Mouse (Mus musculus): ENCODE data around the gene Dmrt3.

The Dmrt3 gene

GRCm38 (mm10) chr19:25622291-25623251 is 12.5 kb downstream of the Dmrt3 start:
- DNase-seq (ENCODE audit: low spot score): peak; percentile 62

GRCm38 (mm10) chr19:25628490-25628889 is 18.4 kb downstream of the Dmrt3 start:
- peak; percentile 53 for DNase-seq (ENCODE audit: low spot score)

- no peak for DNase-seq (ENCODE audit: low spot score)
Measured at GRCm38 (mm10) chr19:25635119-25635518, 25.0 kb downstream of the Dmrt3 start.

- peak; percentile 69 for DNase-seq (ENCODE audit: low spot score)
Measured at GRCm38 (mm10) chr19:25635622-25636244, 25.6 kb downstream of the Dmrt3 start.

GRCm38 (mm10) chr19:25638766-25639361 is 28.8 kb downstream of the Dmrt3 start:
- no peak for DNase-seq (ENCODE audit: low spot score)

GRCm38 (mm10) chr19:25641786-25642185 is 31.7 kb downstream of the Dmrt3 start:
- DNase-seq (ENCODE audit: low spot score): no peak

GRCm38 (mm10) chr19:25647136-25647535 is 37.0 kb downstream of the Dmrt3 start:
- DNase-seq (ENCODE audit: low spot score): no peak

GRCm38 (mm10) chr19:25648701-25649100 is 38.6 kb downstream of the Dmrt3 start:
- DNase-seq (ENCODE audit: low spot score): no peak

- DNase-seq (ENCODE audit: low spot score): no peak
Measured at GRCm38 (mm10) chr19:25650474-25650873, 40.4 kb downstream of the Dmrt3 start.

GRCm38 (mm10) chr19:25652560-25652959 is 42.5 kb downstream of the Dmrt3 start:
- DNase-seq (ENCODE audit: low spot score): no peak

GRCm38 (mm10) chr19:25654034-25654749 is 44.1 kb downstream of the Dmrt3 start:
- no peak for DNase-seq (ENCODE audit: low spot score)

- no peak for DNase-seq (ENCODE audit: low spot score)
Measured at GRCm38 (mm10) chr19:25665486-25666339, 55.6 kb downstream of the Dmrt3 start.

GRCm38 (mm10) chr19:25667836-25668235 is 57.7 kb downstream of the Dmrt3 start:
- no peak for DNase-seq (ENCODE audit: low spot score)

- DNase-seq (ENCODE audit: low spot score): no peak
Measured at GRCm38 (mm10) chr19:25669593-25670248, 59.6 kb downstream of the Dmrt3 start.

- no peak for DNase-seq (ENCODE audit: low spot score)
Measured at GRCm38 (mm10) chr19:25670571-25671285, 60.6 kb downstream of the Dmrt3 start.

GRCm38 (mm10) chr19:25671681-25672080 is 61.6 kb downstream of the Dmrt3 start:
- DNase-seq (ENCODE audit: low spot score): no peak

GRCm38 (mm10) chr19:25672101-25672950 is 62.2 kb downstream of the Dmrt3 start, which contains the start of gene Dmrt2:
Dmrt2 (plus strand) TSS chr19:25672411.
- peak; percentile 71 for DNase-seq (ENCODE audit: low spot score)
